7 mouse cellular contexts compared by ENCODE assay signal in genomic region chr8:120307103-120307502, GRCm38 (mm10).
DNase-seq lines count a peak whose midpoint lies in the region; ATAC-seq and TF ChIP-seq lines count a peak whose summit lies in the region.

No protein-coding gene starts in this region.

- no peak overlapping the region for H3K9ac ChIP-seq in lung, embryonic 15.5 days
- no peak overlapping the region for H3K9ac ChIP-seq in forebrain, postnatal 0 days
- no peak overlapping the region for H3K9ac ChIP-seq in lung, postnatal 0 days (replicated peaks; ENCODE audit: low read depth)

- H3K27ac ChIP-seq in lung, embryonic 15.5 days, result no peak overlapping the region
- peak overlapping the region; percentile 67 for H3K27ac ChIP-seq in forebrain, postnatal 0 days (ENCODE audit: low read depth, low read length)
- peak overlapping the region; percentile 84 for H3K27ac ChIP-seq in midbrain, embryonic 10.5 days (replicated peaks)
- H3K27ac ChIP-seq in lung, postnatal 0 days (ENCODE audit: low read length), result no peak overlapping the region

- ATAC-seq in lung, embryonic 15.5 days (ENCODE audit: borderline replicate concordance, extremely low read depth, low FRiP score, low TSS enrichment), result no peak
- peak; percentile 50 for ATAC-seq in forebrain, postnatal 0 days
- no peak for ATAC-seq in lung, postnatal 0 days

- H3K4me2 ChIP-seq in lung, embryonic 15.5 days, result peak overlapping the region; percentile 0; the same call in 1 of the 2 replicates
- H3K4me2 ChIP-seq in forebrain, postnatal 0 days (ENCODE audit: low read depth), result no peak overlapping the region
- no peak overlapping the region for H3K4me2 ChIP-seq in lung, postnatal 0 days (replicated peaks; ENCODE audit: low read depth, low read length)

- no peaks in the 10 kb centered on the region for H3K9me3 ChIP-seq in lung, embryonic 15.5 days
- H3K9me3 ChIP-seq in forebrain, postnatal 0 days (ENCODE audit: low read length), result no peaks in the 10 kb centered on the region
- no peaks in the 10 kb centered on the region for H3K9me3 ChIP-seq in midbrain, embryonic 10.5 days (replicated peaks)
- H3K9me3 ChIP-seq in lung, postnatal 0 days (ENCODE audit: low read length), result no peaks in the 10 kb centered on the region

- no peak for TF ChIP-seq CTCF in forebrain, postnatal 0 days (IDR thresholded peaks at IDR 0.05; ENCODE audit: low read depth)
- TF ChIP-seq CTCF in lung, postnatal 0 days (IDR thresholded peaks at IDR 0.05), result no peak

- 26% methylated on average over 16 of the region's 16 CpGs for WGBS in lung, embryonic 15.5 days
- WGBS in forebrain, postnatal 0 days, result 11% methylated on average over 16 of the region's 16 CpGs
- WGBS in midbrain, embryonic 10.5 days, result 4% methylated on average over 16 of the region's 16 CpGs
- 24% methylated on average over 16 of the region's 16 CpGs for WGBS in lung, postnatal 0 days

- no peak for TF ChIP-seq EP300 in lung, postnatal 0 days (IDR thresholded peaks at IDR 0.05)

- H3K36me3 ChIP-seq in lung, embryonic 15.5 days, result no peaks in the 10 kb centered on the region
- no peaks in the 10 kb centered on the region for H3K36me3 ChIP-seq in forebrain, postnatal 0 days (ENCODE audit: insufficient read depth)
- H3K36me3 ChIP-seq in midbrain, embryonic 10.5 days, result no peaks in the 10 kb centered on the region
- no peaks in the 10 kb centered on the region for H3K36me3 ChIP-seq in lung, postnatal 0 days (ENCODE audit: insufficient read depth, low read length)

- H3K4me1 ChIP-seq in lung, embryonic 15.5 days, result peaks cover 48% of the 10 kb centered on the region
- H3K4me1 ChIP-seq in forebrain, postnatal 0 days (ENCODE audit: insufficient read depth), result peaks cover 41% of the 10 kb centered on the region
- peaks cover 98% of the 10 kb centered on the region for H3K4me1 ChIP-seq in midbrain, embryonic 10.5 days
- 0 out of 2 replicates have a peak, but pooled peaks cover 2% of the 10 kb centered on the region for H3K4me1 ChIP-seq in lung, postnatal 0 days (ENCODE audit: insufficient read depth, low read depth, low read length)

- 0 out of 2 replicates have a peak, but pooled peaks cover 8% of the 10 kb centered on the region for H3K27me3 ChIP-seq in lung, embryonic 15.5 days
- H3K27me3 ChIP-seq in forebrain, postnatal 0 days (ENCODE audit: insufficient read depth, low read length), result no peaks in the 10 kb centered on the region
- H3K27me3 ChIP-seq in midbrain, embryonic 10.5 days (ENCODE audit: low read depth, poor library complexity, severe bottlenecking), result peaks cover 97% of the 10 kb centered on the region
- H3K27me3 ChIP-seq in lung, postnatal 0 days (replicated peaks; ENCODE audit: insufficient read depth, low read length), result no peaks in the 10 kb centered on the region

- no peak for DNase-seq in lung, postnatal 25 days (ENCODE audit: low spot score)
- peak; percentile 65 for DNase-seq in forebrain, postnatal 0 days
- peak; percentile 70 for DNase-seq in midbrain, embryonic 10.5 days (ENCODE audit: low spot score)
- no peak for DNase-seq in ovary, postnatal 10 days (ENCODE audit: low spot score)
- no peak for DNase-seq in urinary bladder, postnatal 10 days (ENCODE audit: low spot score)
- no peak for DNase-seq in lung, postnatal 0 days (ENCODE audit: low spot score)

- no peak overlapping the region for H3K4me3 ChIP-seq in lung, embryonic 15.5 days
- H3K4me3 ChIP-seq in forebrain, postnatal 0 days (ENCODE audit: low read depth, low read length), result no peak overlapping the region
- H3K4me3 ChIP-seq in midbrain, embryonic 10.5 days, result peak overlapping the region; percentile 16; the same call in 1 of the 2 replicates
- H3K4me3 ChIP-seq in lung, postnatal 0 days (ENCODE audit: low read depth, low read length), result no peak overlapping the region

Comparison
In these comparisons a context has a peak if more than half of its experiments do, and no peak if none do; other contexts are left out.
1. H3K27ac ChIP-seq: peak in forebrain, postnatal 0 days (single experiment) and midbrain, embryonic 10.5 days (single experiment); none in lung, embryonic 15.5 days (single experiment) and lung, postnatal 0 days (single experiment).
2. DNase-seq: peak in forebrain, postnatal 0 days (single experiment) and midbrain, embryonic 10.5 days (single experiment); none in lung, postnatal 25 days (single experiment), ovary, postnatal 10 days (single experiment), urinary bladder, postnatal 10 days (single experiment) and lung, postnatal 0 days (single experiment).